Mouse (Mus musculus) pancreas, adult 10 weeks (tissue): ENCODE results near the gene Prl3d2. TPM values are rescaled to one million over a fixed set of nuclear protein-coding genes. Genes with fewer than 3 reads are reported as not detected.

Experiments
- polyA plus RNA-seq: library from polyadenylated mRNA; stranded (reverse); fragments of 350-450 nt; fragmentation: Illumina TruSeq; extraction: RNeasy Lipid Tissue Mini Kit (QIAGEN cat#74804); gene quantifications from one replicate; pipeline ENCODE4 v1.2.3, GENCODE M21; 2015; ENCODE audit warnings: low read depth, low replicate concordance; ENCODE audit not compliant: insufficient read depth

The Prl3d2 gene
- not detected for polyA plus RNA-seq

DNA sequence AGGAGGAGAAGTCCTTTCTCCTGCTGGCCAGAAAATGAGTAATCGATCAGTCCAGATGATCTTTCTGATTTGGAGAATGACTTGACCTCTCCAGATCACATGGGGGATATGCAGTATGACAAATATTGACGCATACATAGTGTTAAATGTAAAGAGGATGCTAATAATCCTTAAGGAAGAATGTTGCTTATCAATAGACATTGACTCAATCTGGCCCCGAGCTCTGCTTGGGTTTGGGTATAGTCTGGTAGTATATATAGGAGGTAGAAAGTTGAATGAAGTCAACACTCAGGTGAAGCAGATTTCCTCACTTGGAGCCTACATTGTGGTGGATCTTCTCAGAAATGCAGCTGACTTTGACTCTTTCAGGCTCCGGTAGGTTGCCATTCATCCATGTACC lies at the start of gene Prl3d2:
Gene Prl3d2 (plus strand): TSS at position 301 of the 400 bp plus-strand sequence.

DNA sequence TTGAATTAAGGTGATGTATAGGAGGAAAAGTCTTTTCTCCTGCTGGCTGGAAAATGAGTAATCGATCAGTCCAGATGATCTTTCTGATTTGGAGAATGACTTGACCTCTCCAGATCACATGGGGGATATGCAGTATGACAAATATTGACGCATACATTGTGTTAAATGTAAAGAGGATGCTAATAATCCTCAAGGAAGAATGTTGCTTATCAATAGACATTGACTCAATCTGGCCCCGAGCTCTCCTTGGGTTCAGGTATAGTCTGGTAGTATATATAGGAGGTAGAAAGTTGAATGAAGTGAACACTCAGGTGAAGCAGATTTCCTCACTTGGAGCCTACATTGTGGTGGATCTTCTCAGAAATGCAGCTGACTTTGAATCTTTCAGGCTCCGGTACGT lies 27.6 kb upstream of the Prl3d2 start, which contains the start of gene Prl3d1:
Gene Prl3d1 (plus strand): TSS at position 301 of the 400 bp plus-strand sequence.

DNA sequence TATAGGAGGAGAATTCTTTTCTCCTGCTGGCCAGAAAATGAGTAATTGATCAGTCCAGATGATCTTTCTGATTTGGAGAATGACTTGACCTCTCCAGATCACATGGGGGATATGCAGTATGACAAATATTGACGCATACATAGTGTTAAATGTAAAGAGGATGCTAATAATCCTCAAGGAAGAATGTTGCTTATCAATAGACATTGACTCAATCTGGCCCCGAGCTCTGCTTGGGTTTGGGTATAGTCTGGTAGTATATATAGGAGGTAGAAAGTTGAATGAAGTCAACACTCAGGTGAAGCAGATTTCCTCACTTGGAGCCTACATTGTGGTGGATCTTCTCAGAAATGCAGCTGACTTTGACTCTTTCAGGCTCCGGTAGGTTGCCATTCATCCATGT lies 35.0 kb downstream of the Prl3d2 start, which contains the start of gene Prl3d3:
Gene Prl3d3 (plus strand): TSS at position 301 of the 400 bp plus-strand sequence.

Other genes starting within 250 kb of the Prl3d2 start
- not detected for gene Prl, start 64.1 kb upstream of the Prl3d2 start, polyA plus RNA-seq
- not detected for gene Prl3d1, start 27.5 kb upstream of the Prl3d2 start, polyA plus RNA-seq
- gene Prl3d3, start 35.1 kb downstream of the Prl3d2 start, polyA plus RNA-seq, result not detected
- not detected for gene Prl3c1, start 75.0 kb downstream of the Prl3d2 start, polyA plus RNA-seq
- not detected for gene Prl3b1, start 120.1 kb downstream of the Prl3d2 start, polyA plus RNA-seq
- gene Prl3a1, start 137.7 kb downstream of the Prl3d2 start, polyA plus RNA-seq, result not detected
- not detected for gene Prl6a1, start 190.9 kb downstream of the Prl3d2 start, polyA plus RNA-seq
- gene Prl8a2, start 224.0 kb downstream of the Prl3d2 start, polyA plus RNA-seq, result not detected